Mouse (Mus musculus): ENCODE data around the gene Csf3.

Csf3 gene

GRCm38 (mm10) chr11:98701213-98701670 is at the start of gene Csf3:
Gene Csf3, plus strand, starts transcription at chr11:98701263.
- DNase-seq (ENCODE audit: low read depth, low spot score), result no peak

GRCm38 (mm10) chr11:98655076-98655475 is 46.0 kb upstream of the Csf3 start:
- peak; percentile 80 for DNase-seq (ENCODE audit: low read depth, low spot score)

- DNase-seq (ENCODE audit: low read depth, low spot score), result peak; percentile 79
Observed at GRCm38 (mm10) chr11:98660517-98660916, 40.5 kb upstream of the Csf3 start.

GRCm38 (mm10) chr11:98664091-98664490 is 37.0 kb upstream of the Csf3 start, which contains the start of gene Gsdma:
Gene Gsdma, plus strand, starts transcription at chr11:98664351.
- DNase-seq (ENCODE audit: low read depth, low spot score), result no peak

- DNase-seq (ENCODE audit: low read depth, low spot score), result peak; percentile 31
Observed at GRCm38 (mm10) chr11:98668984-98669383, 32.1 kb upstream of the Csf3 start.

GRCm38 (mm10) chr11:98671284-98671815 is 29.7 kb upstream of the Csf3 start:
- no peak for DNase-seq (ENCODE audit: low read depth, low spot score)

GRCm38 (mm10) chr11:98671857-98672256 is 29.2 kb upstream of the Csf3 start:
- DNase-seq (ENCODE audit: low read depth, low spot score), result no peak

GRCm38 (mm10) chr11:98672482-98672881 is 28.6 kb upstream of the Csf3 start:
- DNase-seq (ENCODE audit: low read depth, low spot score), result no peak

GRCm38 (mm10) chr11:98673136-98673535 is 27.9 kb upstream of the Csf3 start:
- DNase-seq (ENCODE audit: low read depth, low spot score), result peak; percentile 74

GRCm38 (mm10) chr11:98675829-98676363 is 25.2 kb upstream of the Csf3 start:
- no peak for DNase-seq (ENCODE audit: low read depth, low spot score)

- DNase-seq (ENCODE audit: low read depth, low spot score), result peak; percentile 16
Observed at GRCm38 (mm10) chr11:98680023-98680422, 21.0 kb upstream of the Csf3 start.

GRCm38 (mm10) chr11:98680595-98680994 is 20.5 kb upstream of the Csf3 start:
- DNase-seq (ENCODE audit: low read depth, low spot score), result peak; percentile 17

- no peak for DNase-seq (ENCODE audit: low read depth, low spot score)
Observed at GRCm38 (mm10) chr11:98681186-98681585, 19.9 kb upstream of the Csf3 start.

- peak; percentile 98 for DNase-seq (ENCODE audit: low read depth, low spot score)
Observed at GRCm38 (mm10) chr11:98681786-98682745, 19.0 kb upstream of the Csf3 start, which contains the start of gene Psmd3. Gene Psmd3, plus strand, starts transcription at chr11:98682554.

GRCm38 (mm10) chr11:98682811-98683210 is 18.3 kb upstream of the Csf3 start:
- DNase-seq (ENCODE audit: low read depth, low spot score), result no peak

GRCm38 (mm10) chr11:98685642-98686041 is 15.4 kb upstream of the Csf3 start:
- DNase-seq (ENCODE audit: low read depth, low spot score), result no peak

GRCm38 (mm10) chr11:98686976-98687375 is 14.1 kb upstream of the Csf3 start:
- no peak for DNase-seq (ENCODE audit: low read depth, low spot score)

GRCm38 (mm10) chr11:98688009-98688408 is 13.1 kb upstream of the Csf3 start:
- DNase-seq (ENCODE audit: low read depth, low spot score), result no peak

- DNase-seq (ENCODE audit: low read depth, low spot score), result no peak
Observed at GRCm38 (mm10) chr11:98693201-98693600, 7.9 kb upstream of the Csf3 start.

GRCm38 (mm10) chr11:98693746-98694145 is 7.3 kb upstream of the Csf3 start:
- no peak for DNase-seq (ENCODE audit: low read depth, low spot score)

GRCm38 (mm10) chr11:98694301-98694700 is 6.8 kb upstream of the Csf3 start:
- no peak for DNase-seq (ENCODE audit: low read depth, low spot score)

GRCm38 (mm10) chr11:98695408-98695807 is 5.7 kb upstream of the Csf3 start:
- DNase-seq (ENCODE audit: low read depth, low spot score), result no peak
